Mouse (Mus musculus) T-cell, adult 2 months (primary cell): ENCODE results near the gene Pcbd2.

Experiments used
- DNase-seq: peaks from one replicate; pipeline ENCODE4 v3.0.0; 2022; ENCODE audit warnings: low spot score

The Pcbd2 gene

DNA sequence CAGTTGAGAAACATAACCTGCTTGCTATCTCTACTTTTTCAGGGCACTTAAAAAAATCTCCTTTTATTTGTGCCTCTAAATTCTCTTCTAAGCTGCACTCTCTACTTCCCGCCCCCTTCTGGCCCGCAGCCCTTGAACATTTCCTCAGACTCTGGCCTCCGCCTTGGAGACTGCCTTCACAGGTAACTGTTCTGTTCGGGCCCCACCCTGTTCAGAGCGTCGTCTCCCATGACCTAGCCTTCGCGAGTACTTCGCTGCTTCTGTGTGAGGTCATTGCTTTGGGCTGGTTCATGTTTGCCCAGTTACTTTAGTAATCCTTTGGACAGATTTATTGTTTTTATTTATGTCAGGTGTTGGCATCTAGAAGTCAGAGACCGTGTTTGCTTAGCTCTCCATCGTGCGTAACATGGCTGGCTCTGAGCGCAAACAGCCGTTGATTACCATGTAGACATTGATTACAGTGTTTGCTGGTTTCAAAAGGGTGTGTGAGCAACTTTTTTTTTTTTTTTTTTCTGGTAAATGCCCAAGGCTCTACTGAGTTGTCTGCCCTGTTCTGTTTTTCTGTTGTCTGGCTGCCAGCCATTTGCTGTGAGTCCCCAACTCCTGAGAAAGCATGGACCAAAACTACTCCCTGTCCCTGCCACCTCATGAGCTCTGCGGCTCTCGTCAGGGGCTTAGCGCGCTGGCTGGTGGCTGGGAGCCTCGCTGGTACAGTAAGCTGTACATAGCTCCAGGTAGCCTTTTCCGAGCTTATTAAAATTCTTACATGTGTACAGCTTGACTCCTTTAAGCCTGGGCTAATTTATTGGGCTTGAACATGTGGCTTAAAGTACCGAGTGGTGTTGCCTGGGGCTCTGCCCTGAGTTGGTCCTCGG is 6.7 kb downstream of the Pcbd2 start:
- DNase-seq: no peak

DNA sequence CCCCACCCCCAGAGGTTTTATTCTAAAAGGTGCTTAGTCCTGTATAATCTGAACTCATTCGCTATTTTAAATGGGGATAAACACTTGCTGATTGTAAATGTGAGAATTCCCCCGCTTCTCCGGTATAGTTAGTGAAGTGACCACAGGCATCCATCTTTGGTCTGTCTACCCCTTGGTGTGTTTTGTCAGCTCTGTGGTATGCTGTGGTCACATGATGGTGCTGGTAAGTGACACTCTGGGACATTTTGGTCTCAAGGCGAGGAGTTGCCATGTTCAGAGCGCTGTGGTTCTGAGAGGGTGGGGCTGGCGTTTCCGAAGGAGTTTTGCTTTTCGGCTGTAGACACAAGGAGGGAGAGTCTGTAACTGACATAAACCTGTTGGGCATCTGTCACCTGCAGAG is 10.7 kb downstream of the Pcbd2 start:
- no peak for DNase-seq

DNA sequence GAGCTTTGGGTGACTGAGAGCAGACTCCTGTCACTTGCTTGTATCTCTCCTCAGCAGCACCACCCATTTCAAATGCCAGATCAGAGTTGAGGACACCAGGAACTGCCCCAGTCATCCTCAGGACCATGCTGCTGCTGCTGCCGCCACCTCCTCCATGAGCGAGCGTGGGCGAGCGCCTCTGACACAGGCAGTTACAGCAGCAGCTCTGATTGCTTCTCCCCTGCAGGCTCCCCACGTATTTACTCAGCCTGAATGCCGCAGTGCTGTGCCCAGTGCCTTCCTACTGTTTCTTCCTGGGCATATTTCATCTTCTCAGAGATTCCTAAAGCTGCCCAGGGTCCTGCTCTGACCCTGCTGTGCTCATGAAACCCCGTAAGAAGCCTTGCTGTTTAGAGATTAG is 15.1 kb downstream of the Pcbd2 start:
- DNase-seq: no peak

GRCm38 (mm10) chr13:55754380-55754779 is 27.2 kb downstream of the Pcbd2 start:
- DNase-seq: no peak

DNA sequence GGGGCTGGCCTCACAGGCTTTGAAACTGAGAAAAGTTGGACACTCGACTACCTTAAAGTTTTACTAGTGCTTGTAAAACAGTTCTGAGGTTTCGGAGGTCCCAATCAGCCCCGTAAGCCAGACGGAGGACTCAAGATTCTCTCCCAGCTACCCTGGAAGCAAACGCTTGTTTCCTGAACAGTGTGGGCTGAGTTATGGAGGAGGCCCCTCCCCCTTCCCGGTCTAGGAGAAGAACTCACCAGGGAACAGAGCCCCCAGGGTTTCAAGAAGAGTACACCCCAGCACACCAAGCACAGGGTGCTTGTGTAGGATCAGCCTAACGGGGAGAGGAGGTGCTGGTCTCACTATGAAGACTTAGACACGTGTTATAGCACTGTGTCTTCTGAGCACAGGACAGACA is 29.6 kb downstream of the Pcbd2 start:
- DNase-seq: no peak

GRCm38 (mm10) chr13:55757645-55758044 is 30.5 kb downstream of the Pcbd2 start:
- DNase-seq: no peak

- DNase-seq: no peak
Measured at GRCm38 (mm10) chr13:55760576-55760975, 33.4 kb downstream of the Pcbd2 start.

GRCm38 (mm10) chr13:55761486-55761885 is 34.3 kb downstream of the Pcbd2 start:
- no peak for DNase-seq

GRCm38 (mm10) chr13:55774352-55774751 is 47.2 kb downstream of the Pcbd2 start:
- no peak for DNase-seq

DNA sequence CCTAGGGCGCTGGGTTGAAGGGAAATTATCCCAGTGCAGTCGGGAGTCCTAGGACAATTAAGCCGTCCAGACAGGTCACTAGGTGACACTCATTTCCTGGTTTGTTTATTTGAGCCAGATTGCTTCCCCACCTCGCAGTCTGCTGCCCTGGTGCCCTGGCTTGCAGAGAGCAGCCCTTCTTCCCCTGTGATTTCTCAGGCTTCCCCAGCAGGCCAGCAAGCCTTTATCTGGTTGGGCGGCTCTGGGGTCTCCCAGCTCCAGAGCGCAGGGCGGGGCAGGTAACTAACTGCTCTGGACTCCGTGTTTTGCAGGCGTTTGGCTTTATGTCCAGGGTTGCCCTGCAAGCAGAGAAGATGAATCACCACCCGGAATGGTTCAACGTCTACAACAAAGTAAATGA is 47.9 kb downstream of the Pcbd2 start:
- DNase-seq: no peak

DNA sequence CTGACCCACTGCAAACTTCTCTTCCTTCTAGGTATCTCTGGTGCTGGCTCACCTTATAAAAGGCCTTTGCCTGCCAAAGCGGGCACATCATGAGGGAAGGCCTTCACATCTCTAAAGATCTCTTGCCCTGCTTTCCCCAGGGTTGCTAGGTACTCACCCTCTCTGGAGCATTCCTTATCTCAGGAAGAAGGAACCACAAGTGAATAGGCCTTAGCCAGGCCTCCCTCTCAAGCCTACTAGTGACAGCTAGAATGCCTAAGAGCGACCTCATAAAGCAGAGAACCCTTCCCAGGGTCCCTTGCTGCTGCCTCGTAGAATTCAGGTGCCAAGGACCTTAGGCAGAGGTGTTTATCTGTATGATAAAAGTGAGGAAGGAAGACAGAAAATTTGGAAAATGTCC is 57.1 kb downstream of the Pcbd2 start, which contains the start of gene Catsper3:
Catsper3 (plus strand) TSS at position 301 of the 400 bp plus-strand sequence.
- DNase-seq: no peak

DNA sequence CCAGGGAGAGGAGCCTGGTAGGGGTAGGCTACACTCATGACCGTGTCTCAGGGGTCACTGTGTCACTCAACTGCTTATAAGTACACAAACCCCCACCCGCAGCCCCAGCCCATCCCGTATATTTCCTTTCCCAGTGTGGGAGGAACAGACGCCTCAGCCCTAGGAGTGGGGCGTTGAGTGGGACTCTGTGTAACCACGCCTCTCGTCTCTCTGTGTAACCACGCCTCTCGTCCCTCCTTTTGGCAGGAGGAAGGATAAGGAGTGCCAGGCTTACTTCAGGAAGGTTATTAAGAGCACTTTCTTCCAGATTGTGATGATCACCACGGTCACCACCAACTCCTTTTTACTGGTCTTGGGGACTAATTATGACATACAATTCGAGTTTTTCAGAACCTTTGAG is 59.0 kb downstream of the Pcbd2 start:
- no peak for DNase-seq

- DNase-seq: no peak
Measured at GRCm38 (mm10) chr13:55801246-55801645, 74.1 kb downstream of the Pcbd2 start.

- DNase-seq: no peak
Measured at GRCm38 (mm10) chr13:55803973-55804372, 76.8 kb downstream of the Pcbd2 start.

- DNase-seq: no peak
Measured at GRCm38 (mm10) chr13:55809041-55809623, 82.0 kb downstream of the Pcbd2 start.

DNA sequence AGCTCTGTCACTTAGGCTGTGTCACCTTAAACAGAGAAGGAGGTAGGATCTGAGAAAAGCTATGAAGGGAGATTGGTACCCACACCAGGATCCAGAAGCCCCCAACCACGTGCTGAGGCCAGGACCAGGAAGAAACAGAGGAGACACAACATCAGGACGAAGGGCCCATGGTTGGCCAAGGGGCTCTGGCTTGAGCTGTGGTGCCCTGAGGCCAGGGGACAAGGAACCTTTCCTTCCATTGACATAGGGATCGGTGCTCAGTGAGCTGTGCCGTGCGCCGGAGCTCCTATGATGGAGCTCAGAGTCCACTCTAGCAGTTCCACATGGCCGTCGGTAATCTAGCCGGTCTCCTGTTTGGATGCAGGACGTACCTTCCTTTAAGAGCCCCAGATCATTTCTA is 82.5 kb downstream of the Pcbd2 start:
- no peak for DNase-seq

DNA sequence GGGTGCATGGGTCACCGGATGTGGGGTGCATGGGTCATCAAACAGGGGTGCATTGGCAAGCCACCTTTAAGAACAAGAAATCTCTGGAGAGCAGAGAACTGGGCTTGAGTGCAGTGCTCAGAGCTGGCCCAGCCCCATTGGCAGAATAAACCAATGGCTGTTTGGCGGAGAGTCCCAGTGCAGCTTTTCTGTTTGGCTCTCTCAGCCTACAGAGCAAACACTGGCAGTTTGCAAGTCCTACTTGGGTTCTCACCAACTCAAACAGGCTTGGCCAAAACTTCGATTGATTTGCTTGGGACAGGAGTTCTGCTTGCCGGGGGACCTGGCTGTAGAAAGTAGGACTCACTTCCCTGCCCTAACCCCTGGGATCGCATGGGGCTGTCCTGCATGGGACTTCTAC is 83.8 kb downstream of the Pcbd2 start:
- no peak for DNase-seq

- DNase-seq: no peak
Measured at GRCm38 (mm10) chr13:55813490-55814016, 86.4 kb downstream of the Pcbd2 start.

DNA sequence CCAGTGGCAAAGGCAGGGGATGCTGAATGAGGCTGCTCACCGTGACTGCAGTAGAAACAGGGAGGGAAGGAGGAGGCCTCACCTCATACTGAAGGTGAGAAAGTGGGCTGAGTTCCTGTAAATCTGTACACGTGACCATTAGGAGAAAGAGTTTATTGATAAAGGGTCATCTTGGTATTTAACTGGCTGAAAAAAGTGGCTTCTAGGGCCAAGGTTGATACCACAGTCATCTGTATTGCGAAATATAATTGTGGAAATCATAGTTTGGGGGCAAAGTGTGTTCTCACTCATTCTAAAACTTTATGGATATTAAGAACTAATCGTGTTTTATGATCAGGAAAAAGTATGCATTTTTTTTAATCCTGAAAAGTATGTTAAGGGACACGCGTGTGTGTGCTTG is 87.7 kb downstream of the Pcbd2 start:
- DNase-seq: no peak

DNA sequence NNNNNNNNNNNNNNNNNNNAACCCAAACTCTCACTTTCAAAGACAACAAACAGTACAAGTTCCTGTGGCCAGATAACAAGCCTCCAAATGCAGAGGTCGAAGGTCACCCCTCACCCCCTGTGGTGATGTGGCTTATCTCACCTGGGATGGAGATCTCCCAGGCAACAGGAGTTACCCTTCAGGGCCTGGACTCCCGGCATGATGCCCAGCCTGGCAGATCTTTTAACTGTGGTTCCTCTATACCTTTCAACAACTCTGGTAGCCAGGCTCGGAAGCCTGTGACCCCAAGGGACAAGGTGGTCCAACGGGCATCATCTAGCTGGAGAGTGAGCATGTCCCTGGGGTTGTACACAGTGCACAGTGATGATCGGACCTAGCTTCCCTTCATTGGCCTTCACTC is 95.3 kb downstream of the Pcbd2 start:
- no peak for DNase-seq

- DNase-seq: no peak
Measured at GRCm38 (mm10) chr13:55824151-55824945, 97.2 kb downstream of the Pcbd2 start.

DNA sequence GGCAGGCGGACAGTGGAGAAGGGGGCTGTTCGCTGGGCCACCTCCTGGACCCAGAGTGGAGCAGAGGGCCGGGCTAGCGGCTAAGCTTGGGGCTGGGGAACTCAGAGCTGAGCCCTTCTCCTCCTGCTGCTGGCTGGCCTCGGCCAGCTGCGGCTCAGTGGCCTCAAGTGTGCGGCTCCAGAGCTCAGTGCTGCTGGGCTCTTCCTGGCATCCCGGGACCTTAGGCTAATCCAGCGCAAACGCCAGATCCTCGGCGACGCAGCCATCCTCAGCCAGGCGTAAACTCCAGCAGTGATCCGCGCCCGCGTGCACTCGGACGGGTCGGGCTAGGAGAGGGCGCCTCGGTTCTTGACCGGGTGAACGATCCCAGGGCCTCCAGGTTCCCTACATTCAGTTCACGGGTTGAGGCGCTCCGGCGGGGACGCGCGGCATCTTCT is 98.1 kb downstream of the Pcbd2 start:
- DNase-seq: no peak
